Mouse (Mus musculus): ENCODE results near the gene Ncam1.

GRCm38 (mm10) chr9:49530739-49531138 is 268.0 kb downstream of the Ncam1 start:
- TF ChIP-seq CTCF (IDR thresholded peaks at IDR 0.05; ENCODE audit: low read depth, low read length) = no peak
- TF ChIP-seq POLR2A (IDR thresholded peaks at IDR 0.05; ENCODE audit: borderline replicate concordance, low read depth, low read length) = no peak

All from bone marrow macrophage, adult 2 months (primary cell).